Mouse (Mus musculus): ENCODE results near the gene Syde1. TPM values are rescaled to one million over a fixed set of nuclear protein-coding genes. Genes with fewer than 3 reads are reported as not detected.
A peak's percentile ranks its signal among the peaks of the same experiment; 100 is the strongest.

Syde1 gene
- polyA plus RNA-seq, 1 experiment from 2014 or later: 22.6 TPM

GRCm38 (mm10) chr10:78590744-78591143, 1.0 kb downstream of the Syde1 start:
- Histone ChIP-seq H3K27me3 (no peaks in the 10 kb centered on the region), H3K4me2 (peak overlapping the region; percentile 82), H3K36me3 (peaks cover 41% of the 10 kb centered on the region), H3K9ac (peak overlapping the region; percentile 83), H3K27ac (peak overlapping the region; percentile 92), H3K9me3 (no peaks in the 10 kb centered on the region), H3K4me1 (peaks cover 16% of the 10 kb centered on the region), H3K4me3 (peak overlapping the region; percentile 65)
- no peak for ATAC-seq (ENCODE audit: insufficient number of reproducible peaks, insufficient read depth, low FRiP score, low TSS enrichment, low read depth)
- 20% methylated on average over 9 of the region's 9 CpGs for WGBS

- Histone ChIP-seq H3K36me3 (peaks cover 50% of the 10 kb centered on the region), H3K27ac (no peak overlapping the region), H3K9me3 (no peaks in the 10 kb centered on the region), H3K4me1 (peaks cover 16% of the 10 kb centered on the region), H3K4me3 (peak overlapping the region; percentile 65; the same call in 1 of the 2 replicates), H3K9ac (peak overlapping the region; percentile 83; the same call in 1 of the 2 replicates), H3K27me3 (no peaks in the 10 kb centered on the region), H3K4me2 (peak overlapping the region; percentile 82)
- no peak for ATAC-seq (ENCODE audit: insufficient number of reproducible peaks, insufficient read depth, low FRiP score, low TSS enrichment, low read depth)
- 93% methylated on average over 8 of the region's 8 CpGs for WGBS
These were observed 1.9 kb downstream of the Syde1 start for GRCm38 (mm10) chr10:78589901-78590300.

- Histone ChIP-seq H3K4me1 (peaks cover 16% of the 10 kb centered on the region), H3K4me3 (no peak overlapping the region), H3K4me2 (no peak overlapping the region), H3K27ac (no peak overlapping the region), H3K27me3 (no peaks in the 10 kb centered on the region), H3K9ac (no peak overlapping the region), H3K9me3 (no peaks in the 10 kb centered on the region), H3K36me3 (peaks cover 56% of the 10 kb centered on the region)
- ATAC-seq (ENCODE audit: insufficient number of reproducible peaks, insufficient read depth, low FRiP score, low TSS enrichment, low read depth): no peak
- WGBS: 96% methylated on average over 18 of the region's 18 CpGs
These were observed 2.5 kb downstream of the Syde1 start for GRCm38 (mm10) chr10:78589291-78589690.

GRCm38 (mm10) chr10:78586026-78586425, 5.7 kb downstream of the Syde1 start:
- H3K9ac ChIP-seq: no peak overlapping the region
- H3K4me3 ChIP-seq: no peak overlapping the region
- H3K4me1 ChIP-seq: peaks cover 12% of the 10 kb centered on the region
- no peaks in the 10 kb centered on the region for H3K27me3 ChIP-seq
- no peaks in the 10 kb centered on the region for H3K9me3 ChIP-seq
- no peak overlapping the region for H3K27ac ChIP-seq
- H3K36me3 ChIP-seq: peaks cover 84% of the 10 kb centered on the region
- 96% methylated on average over 13 of the region's 13 CpGs for whole genome bisulfite sequencing
- no peak for ATAC-seq (ENCODE audit: insufficient number of reproducible peaks, insufficient read depth, low FRiP score, low TSS enrichment, low read depth)
- H3K4me2 ChIP-seq: no peak overlapping the region

GRCm38 (mm10) chr10:78585606-78586005, 6.2 kb downstream of the Syde1 start:
- Histone ChIP-seq H3K27me3 (no peaks in the 10 kb centered on the region), H3K27ac (no peak overlapping the region), H3K4me1 (peaks cover 9% of the 10 kb centered on the region), H3K4me2 (no peak overlapping the region), H3K9me3 (no peaks in the 10 kb centered on the region), H3K36me3 (peaks cover 89% of the 10 kb centered on the region), H3K4me3 (no peak overlapping the region), H3K9ac (no peak overlapping the region)
- no peak for ATAC-seq (ENCODE audit: insufficient number of reproducible peaks, insufficient read depth, low FRiP score, low TSS enrichment, low read depth)
- 91% methylated on average over 22 of the region's 22 CpGs for WGBS

GRCm38 (mm10) chr10:78584996-78585395, 6.8 kb downstream of the Syde1 start:
- Histone ChIP-seq H3K4me3 (no peak overlapping the region), H3K9me3 (no peaks in the 10 kb centered on the region), H3K4me1 (peaks cover 3% of the 10 kb centered on the region), H3K9ac (no peak overlapping the region), H3K4me2 (no peak overlapping the region), H3K27ac (no peak overlapping the region), H3K27me3 (no peaks in the 10 kb centered on the region), H3K36me3 (peaks cover 92% of the 10 kb centered on the region)
- no peak for ATAC-seq (ENCODE audit: insufficient number of reproducible peaks, insufficient read depth, low FRiP score, low TSS enrichment, low read depth)
- WGBS: 91% methylated on average over 1 of the region's 1 CpGs

GRCm38 (mm10) chr10:78583939-78584338, 7.8 kb downstream of the Syde1 start:
- H3K36me3 ChIP-seq: peaks cover 90% of the 10 kb centered on the region
- no peak for ATAC-seq (ENCODE audit: insufficient number of reproducible peaks, insufficient read depth, low FRiP score, low TSS enrichment, low read depth)
- no peaks in the 10 kb centered on the region for H3K9me3 ChIP-seq
- H3K27ac ChIP-seq: no peak overlapping the region
- 82% methylated on average over 3 of the region's 3 CpGs for WGBS
- H3K27me3 ChIP-seq: no peaks in the 10 kb centered on the region
- H3K4me2 ChIP-seq: no peak overlapping the region
- H3K4me3 ChIP-seq: no peak overlapping the region
- H3K4me1 ChIP-seq: no peaks in the 10 kb centered on the region
- H3K9ac ChIP-seq: no peak overlapping the region

- H3K4me3 ChIP-seq: no peak overlapping the region
- H3K9me3 ChIP-seq: no peaks in the 10 kb centered on the region
- H3K4me2 ChIP-seq: no peak overlapping the region
- H3K4me1 ChIP-seq: no peaks in the 10 kb centered on the region
- 76% methylated on average over 9 of the region's 9 CpGs for WGBS
- no peak for ATAC-seq (ENCODE audit: insufficient number of reproducible peaks, insufficient read depth, low FRiP score, low TSS enrichment, low read depth)
- H3K27me3 ChIP-seq: no peaks in the 10 kb centered on the region
- H3K9ac ChIP-seq: no peak overlapping the region
- H3K27ac ChIP-seq: no peak overlapping the region
- H3K36me3 ChIP-seq: peaks cover 87% of the 10 kb centered on the region
These were observed 8.4 kb downstream of the Syde1 start for GRCm38 (mm10) chr10:78583347-78583746.

- Histone ChIP-seq H3K27me3 (no peaks in the 10 kb centered on the region), H3K4me3 (no peak overlapping the region), H3K4me1 (no peaks in the 10 kb centered on the region), H3K27ac (no peak overlapping the region), H3K9ac (no peak overlapping the region), H3K9me3 (no peaks in the 10 kb centered on the region), H3K4me2 (no peak overlapping the region), H3K36me3 (peaks cover 86% of the 10 kb centered on the region)
- ATAC-seq (ENCODE audit: insufficient number of reproducible peaks, insufficient read depth, low FRiP score, low TSS enrichment, low read depth): no peak
- 91% methylated on average over 7 of the region's 7 CpGs for WGBS
These were observed 10.6 kb downstream of the Syde1 start for GRCm38 (mm10) chr10:78581121-78581520.

GRCm38 (mm10) chr10:78578204-78578603, 13.6 kb downstream of the Syde1 start:
- Histone ChIP-seq H3K4me3 (no peak overlapping the region), H3K4me2 (no peak overlapping the region), H3K27me3 (no peaks in the 10 kb centered on the region), H3K27ac (no peak overlapping the region), H3K4me1 (peaks cover 13% of the 10 kb centered on the region), H3K9me3 (no peaks in the 10 kb centered on the region), H3K36me3 (peaks cover 57% of the 10 kb centered on the region), H3K9ac (no peak overlapping the region)
- ATAC-seq (ENCODE audit: insufficient number of reproducible peaks, insufficient read depth, low FRiP score, low TSS enrichment, low read depth): no peak
- 73% methylated on average over 3 of the region's 3 CpGs for WGBS

GRCm38 (mm10) chr10:78576435-78577184, 15.2 kb downstream of the Syde1 start:
- peaks cover 45% of the 10 kb centered on the region for H3K36me3 ChIP-seq
- ATAC-seq (ENCODE audit: insufficient number of reproducible peaks, insufficient read depth, low FRiP score, low TSS enrichment, low read depth): no peak
- peaks cover 20% of the 10 kb centered on the region for H3K4me1 ChIP-seq
- no peaks in the 10 kb centered on the region for H3K9me3 ChIP-seq
- H3K9ac ChIP-seq: no peak overlapping the region
- H3K27ac ChIP-seq: no peak overlapping the region
- 94% methylated on average over 16 of the region's 16 CpGs for WGBS
- no peaks in the 10 kb centered on the region for H3K27me3 ChIP-seq
- no peak overlapping the region for H3K4me2 ChIP-seq
- H3K4me3 ChIP-seq: no peak overlapping the region

GRCm38 (mm10) chr10:78575690-78576089, 16.1 kb downstream of the Syde1 start:
- Histone ChIP-seq H3K36me3 (peaks cover 35% of the 10 kb centered on the region), H3K9ac (no peak overlapping the region; the same call in 1 of the 2 replicates), H3K27ac (0 out of 2 replicates have a peak overlapping the region, but pooled peaks have one; percentile 95), H3K27me3 (no peaks in the 10 kb centered on the region), H3K9me3 (no peaks in the 10 kb centered on the region), H3K4me3 (peak overlapping the region; percentile 61; the same call in 1 of the 2 replicates), H3K4me2 (peak overlapping the region; percentile 72), H3K4me1 (peaks cover 27% of the 10 kb centered on the region)
- ATAC-seq (ENCODE audit: insufficient number of reproducible peaks, insufficient read depth, low FRiP score, low TSS enrichment, low read depth): no peak
- WGBS: 79% methylated on average over 2 of the region's 2 CpGs
